Mouse (Mus musculus): ENCODE results near the gene Srrm2.

Srrm2 gene

DNA sequence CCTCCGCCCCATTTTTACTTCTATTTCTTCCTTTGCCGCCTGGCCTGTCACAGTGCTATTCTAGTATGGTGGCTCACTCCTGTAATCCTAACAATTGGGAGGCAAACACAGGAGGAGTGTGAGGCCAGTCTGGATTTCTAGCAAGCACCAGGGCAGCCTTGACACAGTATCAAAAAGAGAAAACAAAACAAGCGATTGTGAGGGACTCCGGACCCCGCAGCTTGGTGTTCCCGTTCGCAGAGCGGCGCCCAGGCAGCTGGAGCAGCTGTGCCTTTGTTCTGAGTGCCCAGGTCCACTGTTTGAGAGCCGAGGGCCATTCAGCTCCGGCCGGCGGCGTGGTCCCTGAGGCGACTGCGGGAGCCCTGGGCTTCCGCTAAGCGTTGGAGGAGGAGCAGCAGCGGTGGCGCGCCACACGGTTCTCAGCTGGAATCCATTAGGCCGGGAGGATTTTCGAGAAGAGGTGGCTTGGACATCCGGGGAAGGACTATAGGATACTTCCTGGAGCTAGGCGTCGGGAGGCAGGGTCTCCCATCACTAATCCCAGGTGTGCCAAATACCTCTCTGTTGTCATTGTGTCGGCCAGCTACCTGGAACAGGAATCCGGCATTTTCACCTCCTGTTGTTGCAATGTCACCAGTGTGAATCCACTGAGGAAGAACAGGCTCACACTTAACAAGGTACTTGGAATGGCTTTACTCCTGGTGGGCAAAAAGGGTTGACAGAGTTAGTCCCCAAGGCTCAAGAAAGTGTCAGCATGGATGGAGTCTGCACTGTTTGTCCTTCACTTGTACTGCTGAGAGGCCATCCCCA, at the start of gene Srrm2:
Gene Srrm2, plus strand, starts transcription at position 264 of the 810 bp plus-strand sequence.
- peak; percentile 49 to 54 for DNase-seq (ENCODE audit: low spot score in 2 of 2)

DNA sequence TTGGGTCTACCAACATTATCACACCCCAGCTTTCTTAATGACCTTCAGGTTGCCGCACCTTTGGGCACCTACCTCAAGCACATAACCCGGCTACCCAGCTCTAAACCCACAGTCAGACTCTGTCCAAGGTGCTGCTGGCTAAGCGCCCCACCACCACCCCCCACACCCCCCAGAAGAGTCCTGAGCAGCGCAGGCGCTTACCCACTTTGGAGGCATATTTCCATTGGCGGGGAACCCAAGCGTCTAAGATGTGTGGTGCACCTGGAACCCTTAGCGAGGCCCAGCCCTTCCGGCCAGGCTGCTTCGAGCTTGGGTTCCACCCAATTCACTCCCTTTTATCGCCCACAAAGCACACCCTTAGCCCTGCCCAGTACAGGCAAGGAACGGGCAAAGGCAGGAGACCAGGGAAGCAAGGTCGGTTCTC, 49.7 kb upstream of the Srrm2 start, which contains the start of gene Paqr4:
Gene Paqr4, minus strand, starts transcription at position 270 of the 424 bp plus-strand sequence.
- DNase-seq (ENCODE audit: low spot score in 2 of 2) = no peak

DNA sequence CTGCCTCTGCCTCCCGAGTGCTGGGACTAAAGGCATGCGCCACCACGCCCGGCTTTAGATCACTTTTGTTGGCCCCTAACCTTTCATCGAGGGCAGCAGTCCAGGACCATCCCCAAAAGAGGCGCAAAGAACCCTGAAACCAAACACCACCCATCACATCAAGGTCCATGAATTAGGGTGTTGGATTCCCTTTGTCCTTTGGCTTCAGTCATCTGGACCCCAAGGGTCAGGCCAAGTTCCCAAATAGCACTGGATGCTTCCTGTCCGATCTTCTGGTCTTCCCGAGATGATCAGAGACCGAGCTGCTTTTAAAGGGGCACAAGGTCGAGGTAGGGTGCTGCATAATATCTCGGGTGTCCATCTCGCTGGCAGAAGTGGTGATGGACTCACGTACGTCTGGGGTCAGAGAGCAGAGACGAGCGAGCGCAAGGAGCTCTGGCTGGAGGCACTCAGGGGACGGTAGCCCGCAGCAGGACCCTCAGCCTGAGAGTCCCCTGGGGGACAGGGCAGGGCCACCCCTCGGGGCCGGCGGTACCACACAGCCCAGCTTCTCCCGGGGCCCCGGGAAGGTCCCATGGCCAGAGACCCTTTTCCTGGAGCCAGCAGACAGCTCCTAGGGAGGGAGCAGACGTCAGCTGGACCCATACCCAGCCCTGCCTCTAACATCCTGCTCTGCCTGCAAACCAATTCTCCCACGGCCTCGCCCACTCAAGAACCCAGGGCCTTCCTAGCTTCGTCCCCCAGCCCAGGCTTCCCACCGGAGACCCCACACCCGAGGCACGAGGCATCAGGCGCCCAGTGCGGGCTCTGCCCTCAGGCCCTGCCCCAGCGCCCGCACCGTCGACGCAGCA, 48.7 kb upstream of the Srrm2 start:
- no peak for DNase-seq (ENCODE audit: low spot score in 2 of 2)

DNA sequence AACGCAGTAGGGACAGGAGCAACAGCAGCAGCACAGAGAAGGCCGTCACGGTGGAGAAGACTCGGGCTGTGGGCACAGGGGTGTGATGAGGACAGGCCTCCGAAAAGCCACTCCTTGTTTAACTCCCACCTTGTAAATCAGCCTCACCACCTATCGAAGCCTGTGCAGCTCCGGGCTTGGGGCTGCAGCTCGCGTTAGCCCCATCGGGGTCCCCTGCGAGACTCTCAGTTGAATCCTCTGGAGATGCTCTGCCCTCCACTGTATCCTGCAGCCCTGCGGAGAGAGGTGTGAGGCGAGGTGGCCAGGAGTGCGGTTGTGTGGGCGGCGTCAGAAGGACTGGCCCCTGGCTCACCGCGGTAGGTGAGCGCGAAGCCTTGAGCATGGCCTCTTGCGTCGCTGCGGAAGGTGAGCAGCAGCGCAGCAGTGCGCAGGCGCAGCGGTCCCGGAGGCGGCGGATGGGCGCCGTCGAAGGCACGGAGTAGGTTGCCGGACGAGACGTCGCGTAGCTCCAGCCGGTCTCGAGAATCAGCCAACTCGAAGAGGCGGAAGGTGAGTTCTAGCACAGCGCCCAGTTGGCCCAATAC, 48.0 kb upstream of the Srrm2 start:
- no peak for DNase-seq (ENCODE audit: low spot score in 2 of 2)

DNA sequence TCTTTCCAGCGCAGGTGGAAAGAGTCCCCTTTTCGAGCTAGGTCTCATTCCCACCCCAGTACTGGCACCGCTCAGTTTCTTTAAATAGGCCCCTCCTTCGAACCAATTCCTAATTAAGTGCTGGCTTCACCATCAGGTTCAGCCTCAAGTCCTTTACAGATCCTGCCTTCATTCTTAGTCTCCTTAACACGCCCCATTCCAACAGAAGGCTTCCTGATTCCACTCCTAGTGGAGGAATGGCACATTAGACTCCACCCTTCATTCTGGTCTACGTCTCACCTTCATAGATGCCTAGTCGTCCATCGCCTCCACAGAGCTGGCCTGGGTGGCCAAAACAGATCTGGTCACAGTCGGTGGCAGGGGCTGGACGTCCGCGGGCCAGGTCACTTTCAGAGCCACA, 47.4 kb upstream of the Srrm2 start:
- no peak for DNase-seq (ENCODE audit: low spot score in 2 of 2)

DNA sequence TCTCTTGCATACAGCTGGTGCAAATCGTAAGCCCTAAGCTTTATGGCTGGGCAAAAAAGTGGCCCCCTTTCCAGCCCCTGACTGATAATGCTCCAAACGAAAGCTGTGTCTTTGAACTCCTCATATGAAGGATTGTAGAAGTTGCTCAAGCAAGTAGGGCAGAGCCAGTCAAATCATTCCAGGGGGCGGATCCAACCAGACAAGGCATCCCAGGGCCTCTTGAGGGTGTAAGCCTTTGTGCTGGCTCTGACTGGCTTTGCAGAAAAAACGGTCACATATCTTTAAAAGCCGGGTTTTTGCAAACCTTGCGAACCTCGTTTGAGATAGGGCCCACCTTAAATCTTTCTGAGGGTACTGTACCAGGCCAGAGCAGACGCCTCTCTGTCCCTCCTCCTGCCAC, 46.3 kb upstream of the Srrm2 start:
- no peak for DNase-seq (ENCODE audit: low spot score in 2 of 2)

DNA sequence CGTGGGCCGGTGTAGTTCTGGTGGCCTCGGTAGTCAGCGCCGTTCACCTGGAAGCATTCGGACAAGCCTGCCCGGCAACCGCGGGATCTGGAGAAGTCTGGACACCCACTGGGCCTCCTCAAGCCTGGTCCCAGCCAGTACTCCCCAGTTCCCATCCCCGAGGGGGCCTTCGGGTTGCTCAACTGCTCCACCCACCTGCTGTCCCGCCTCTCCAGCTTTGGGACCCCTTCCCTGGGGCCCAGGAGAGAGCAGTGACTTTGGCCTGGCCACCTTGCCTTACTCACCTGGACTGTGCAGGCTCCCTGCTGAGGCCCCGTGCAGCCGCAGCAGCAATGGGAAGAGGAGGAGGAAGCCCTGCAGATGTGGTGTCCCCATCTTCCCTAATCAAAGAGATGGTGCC, 45.7 kb upstream of the Srrm2 start:
- no peak for DNase-seq (ENCODE audit: low spot score in 2 of 2)

DNA sequence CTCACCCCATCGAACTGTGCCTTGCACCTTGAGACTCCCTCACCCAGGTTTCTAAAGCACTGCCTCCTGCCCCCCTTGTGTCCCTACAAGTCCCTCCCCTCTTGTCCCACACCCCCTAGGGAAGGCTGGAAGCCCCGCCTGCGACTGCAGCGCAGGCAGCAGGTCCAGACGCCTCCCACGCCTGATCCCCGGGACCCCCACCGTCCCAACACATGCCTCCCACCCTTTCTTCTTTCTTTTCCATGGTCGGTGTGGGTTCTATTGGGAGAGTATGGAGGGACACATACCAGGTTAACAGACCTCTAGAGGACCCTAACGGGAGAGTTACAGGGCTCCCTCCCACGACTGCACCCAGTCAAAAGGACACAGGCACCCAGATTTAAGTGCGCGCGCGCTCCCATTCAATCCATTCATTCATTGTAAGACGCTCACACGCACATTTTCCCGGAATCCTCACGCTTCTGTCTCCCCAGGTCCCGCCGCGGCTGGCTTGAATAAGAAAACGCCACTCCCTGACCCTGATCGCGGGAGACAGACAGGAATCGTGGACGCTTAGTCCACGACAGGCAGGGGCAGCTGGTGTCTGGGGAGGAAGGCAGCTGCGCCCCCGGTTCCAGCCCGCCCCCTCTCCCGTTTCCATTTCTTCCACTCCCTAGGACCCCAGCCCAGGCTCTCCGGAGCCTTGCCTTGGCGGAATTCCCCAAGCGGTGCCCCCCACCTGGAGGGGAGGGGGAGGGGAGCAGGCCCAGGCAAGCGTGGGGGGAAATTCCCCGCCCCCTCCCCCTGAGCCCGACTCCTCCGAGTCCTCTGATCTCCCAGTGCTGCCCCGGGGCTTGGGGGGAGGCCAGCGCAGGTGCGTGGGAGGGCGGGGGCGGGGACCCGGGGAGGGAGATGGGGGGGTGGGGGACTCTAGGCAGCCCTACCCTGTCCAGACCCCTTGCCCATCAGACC, 44.8 kb upstream of the Srrm2 start, which contains the start of gene Kremen2:
Gene Kremen2, minus strand, starts transcription at position 533 of the 951 bp plus-strand sequence.
- DNase-seq (ENCODE audit: low spot score in 2 of 2) = no peak

DNA sequence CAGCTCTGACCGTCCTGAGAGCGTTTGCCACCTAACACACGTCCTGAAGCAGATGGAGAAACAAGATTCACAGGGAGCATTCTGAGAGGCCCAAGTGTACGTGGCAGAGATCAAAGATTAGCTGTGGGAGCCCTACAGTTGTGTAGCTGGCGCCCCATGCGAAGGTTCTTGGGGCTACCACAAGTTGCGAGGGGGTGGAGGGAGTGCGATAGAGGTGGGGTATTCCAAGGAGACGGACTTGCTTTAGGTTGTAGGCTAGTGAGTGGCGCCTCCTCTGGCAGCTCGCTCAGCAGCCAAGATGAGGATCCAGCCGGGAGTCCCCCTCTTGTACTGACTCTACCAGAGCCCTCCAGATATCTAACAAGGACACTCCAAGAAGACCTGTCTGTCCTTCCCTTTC, 44.0 kb upstream of the Srrm2 start:
- DNase-seq (ENCODE audit: low spot score in 2 of 2) = no peak

DNA sequence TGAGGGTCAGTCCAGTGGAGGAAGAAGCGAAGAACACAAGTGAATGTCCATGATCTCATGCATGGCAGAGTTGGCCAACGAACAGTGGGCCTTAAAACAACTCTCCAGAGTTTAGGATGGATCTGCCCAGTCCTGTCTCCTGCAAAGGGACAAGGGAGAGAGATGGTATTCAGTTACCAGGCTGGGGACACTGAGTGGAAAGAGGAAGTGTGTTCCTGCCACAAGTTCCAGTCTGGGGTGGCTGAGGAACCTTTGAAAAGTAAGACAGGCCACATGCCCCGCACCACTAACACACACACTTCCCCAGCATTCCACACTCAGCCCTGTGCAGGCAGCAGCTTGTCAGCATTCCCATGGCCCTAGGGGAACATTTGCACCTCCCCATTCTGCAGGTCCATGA, 43.6 kb upstream of the Srrm2 start:
- DNase-seq (ENCODE audit: low spot score in 2 of 2) = no peak

DNA sequence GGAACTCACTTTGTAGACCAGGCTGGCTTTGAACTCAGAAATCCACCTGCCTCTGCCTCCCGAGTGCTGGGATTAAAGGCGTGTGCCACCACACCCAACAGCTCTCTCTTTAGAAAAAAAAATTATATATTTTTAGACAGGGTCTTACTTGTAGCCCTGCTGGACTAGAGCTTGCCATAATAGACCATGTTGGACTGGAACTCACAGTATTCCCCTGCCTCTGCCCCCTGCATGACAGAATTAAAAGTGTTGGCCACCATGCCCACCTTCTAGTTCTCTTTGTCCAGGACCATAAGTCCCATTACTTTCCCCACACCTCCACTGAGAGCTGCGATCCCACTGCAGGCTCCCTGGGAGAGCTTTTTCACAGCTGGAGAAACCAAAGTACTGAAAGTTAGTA, 42.9 kb upstream of the Srrm2 start:
- DNase-seq (ENCODE audit: low spot score in 2 of 2) = no peak

DNA sequence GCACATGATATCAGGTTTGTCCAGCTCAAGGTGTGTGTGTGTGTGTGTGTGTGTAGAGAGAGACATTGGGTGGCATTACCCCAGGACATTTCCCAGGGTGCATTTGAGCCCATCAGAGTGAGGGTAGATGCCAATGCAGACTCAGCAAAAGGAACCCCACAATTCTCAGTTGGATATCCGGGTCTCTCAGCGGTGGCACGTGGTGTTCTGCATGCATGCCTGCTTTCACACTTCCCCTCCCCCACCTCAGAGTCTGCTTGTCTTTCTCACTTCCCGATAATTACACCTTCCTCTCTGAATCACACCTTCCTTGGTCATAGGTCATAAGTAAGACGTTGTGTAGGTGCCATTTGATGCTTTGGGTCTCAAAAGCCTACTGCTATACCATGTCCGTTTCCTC, 42.3 kb upstream of the Srrm2 start:
- no peak for DNase-seq (ENCODE audit: low spot score in 2 of 2)

DNA sequence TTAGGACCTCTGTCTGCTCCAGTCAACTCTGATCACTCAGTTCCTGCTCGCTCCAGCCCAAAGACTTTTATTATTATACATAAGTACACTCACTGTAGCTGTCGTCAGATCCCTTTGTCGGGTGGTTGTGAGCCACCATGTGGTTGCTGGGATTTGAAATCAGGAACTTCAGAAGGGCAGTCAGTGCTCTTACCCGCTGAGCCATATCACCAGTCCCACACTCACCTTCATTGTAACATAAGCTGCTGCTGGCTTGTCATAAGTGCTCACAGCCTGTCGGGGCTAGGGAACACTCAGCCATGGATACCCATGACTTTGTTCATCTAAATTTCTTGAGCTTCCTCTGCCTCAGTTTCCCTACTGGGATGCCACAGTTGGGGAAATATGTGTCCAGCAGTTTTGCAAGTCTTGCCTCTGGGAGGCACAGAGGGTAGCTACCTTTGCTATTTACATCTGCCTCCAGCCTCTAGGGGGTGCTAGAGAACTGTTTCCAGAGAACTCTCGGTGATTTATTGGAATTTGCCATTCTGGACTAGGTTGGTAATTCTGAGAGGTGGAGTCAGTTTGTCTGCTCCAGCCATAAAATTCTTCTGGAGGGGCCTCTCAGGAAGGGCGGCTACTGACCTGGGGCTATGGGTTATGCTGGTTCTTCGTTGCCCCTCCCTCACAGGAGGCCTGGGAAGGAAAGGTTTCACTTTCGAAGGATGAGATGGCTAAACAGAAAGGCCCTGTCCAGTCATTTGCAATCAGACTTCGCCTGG, 41.5 kb upstream of the Srrm2 start:
- peak; percentile 66 to 79 for DNase-seq (ENCODE audit: low spot score in 2 of 2)

DNA sequence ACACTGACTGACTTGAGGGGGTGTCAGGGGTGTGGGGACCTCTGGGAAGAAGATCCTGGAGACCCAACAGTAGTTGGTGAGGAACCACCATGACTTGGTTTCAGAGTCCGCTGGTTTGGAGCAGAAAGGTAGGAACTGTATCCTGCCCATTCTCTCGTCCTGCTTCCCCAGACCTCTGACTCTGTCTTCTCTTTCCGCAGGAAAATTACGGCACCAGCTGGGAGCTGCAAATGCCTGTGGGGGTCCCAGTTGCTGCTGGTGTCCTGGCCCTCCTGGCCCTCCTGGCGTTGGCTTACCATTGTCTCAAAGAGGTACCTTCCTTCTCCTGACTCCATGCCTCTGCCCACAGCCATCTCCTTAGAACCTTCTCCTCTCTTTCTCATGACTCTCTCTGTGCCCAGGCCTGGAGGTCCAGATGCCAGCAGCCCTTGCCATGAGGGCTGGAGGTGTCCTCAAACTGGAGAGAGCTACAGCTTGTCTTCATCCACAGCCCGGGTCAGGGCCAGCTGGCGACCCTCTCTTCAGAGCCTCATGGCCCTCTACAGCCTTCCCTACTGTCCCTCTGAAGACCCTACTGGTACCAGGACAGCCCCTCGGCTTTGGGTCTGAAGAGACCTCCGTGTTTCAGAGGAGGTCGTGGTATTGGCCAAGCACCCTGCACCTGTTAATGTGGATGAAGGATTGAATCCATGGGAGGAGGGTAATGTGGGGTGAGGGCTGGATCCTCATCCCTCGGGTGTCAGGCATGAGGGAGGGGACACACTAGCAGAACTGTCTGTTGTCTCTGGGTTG, 40.7 kb upstream of the Srrm2 start:
- DNase-seq (ENCODE audit: low spot score in 2 of 2) = no peak

DNA sequence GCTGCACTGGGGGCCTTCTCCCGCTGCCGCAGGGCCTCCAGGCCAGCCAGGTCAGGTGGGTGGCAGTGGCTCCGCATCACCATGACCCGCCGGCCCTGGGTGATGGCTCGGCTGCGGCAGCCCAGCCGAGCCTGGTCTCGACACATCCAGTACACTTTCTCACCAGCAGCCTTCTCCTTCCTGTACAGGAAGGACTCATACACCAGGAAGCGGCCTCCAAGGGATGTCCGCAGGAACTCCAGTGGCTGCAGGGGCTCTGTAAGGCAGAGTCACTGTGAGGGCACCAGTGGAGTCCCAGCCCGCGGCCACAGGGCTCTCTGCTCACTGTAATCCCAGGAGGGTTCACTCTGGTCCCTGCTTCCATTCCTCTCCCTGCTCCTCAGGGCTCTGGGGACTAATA, 34.6 kb upstream of the Srrm2 start:
- DNase-seq (ENCODE audit: low spot score in 2 of 2) = no peak

DNA sequence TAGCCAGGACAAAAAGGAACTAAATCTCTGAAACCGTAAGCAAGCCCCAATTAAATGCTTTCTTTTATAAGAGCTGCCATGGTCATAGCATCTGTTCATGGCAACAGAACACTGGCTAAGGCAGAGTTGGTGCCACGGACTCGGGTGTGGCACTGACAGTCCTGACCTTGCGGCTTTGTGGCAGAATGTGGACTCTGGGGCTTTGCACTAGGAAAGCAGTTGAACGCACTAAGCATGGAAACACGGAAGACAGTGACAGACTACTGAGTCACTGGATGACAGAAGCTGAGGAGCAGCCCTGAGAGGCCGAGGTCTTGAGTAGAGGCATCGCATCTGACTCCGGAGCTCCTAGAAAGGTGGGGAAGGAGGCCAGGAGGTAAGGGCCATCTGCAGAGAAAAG, 32.8 kb upstream of the Srrm2 start:
- DNase-seq (ENCODE audit: low spot score in 2 of 2) = no peak

DNA sequence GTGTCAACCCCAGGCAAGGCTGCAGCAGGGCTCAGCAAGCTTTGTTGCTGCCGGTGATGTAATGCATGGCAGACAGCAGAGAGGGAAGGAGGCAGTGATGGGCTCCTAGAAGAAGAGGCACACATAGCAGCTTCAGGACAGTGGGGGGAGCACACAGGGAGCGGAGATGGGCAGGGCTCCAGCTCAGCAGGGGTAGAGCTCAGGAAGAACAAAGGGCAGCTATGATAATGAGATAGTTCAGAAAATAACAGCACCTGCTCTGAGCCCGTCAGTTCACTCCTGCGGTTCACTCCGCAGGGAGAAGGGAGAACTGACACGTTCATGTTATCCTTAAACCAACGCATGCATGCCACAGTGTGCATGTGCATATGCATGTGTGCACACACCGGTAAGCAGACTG, 31.5 kb upstream of the Srrm2 start:
- DNase-seq (ENCODE audit: low spot score in 2 of 2) = no peak

DNA sequence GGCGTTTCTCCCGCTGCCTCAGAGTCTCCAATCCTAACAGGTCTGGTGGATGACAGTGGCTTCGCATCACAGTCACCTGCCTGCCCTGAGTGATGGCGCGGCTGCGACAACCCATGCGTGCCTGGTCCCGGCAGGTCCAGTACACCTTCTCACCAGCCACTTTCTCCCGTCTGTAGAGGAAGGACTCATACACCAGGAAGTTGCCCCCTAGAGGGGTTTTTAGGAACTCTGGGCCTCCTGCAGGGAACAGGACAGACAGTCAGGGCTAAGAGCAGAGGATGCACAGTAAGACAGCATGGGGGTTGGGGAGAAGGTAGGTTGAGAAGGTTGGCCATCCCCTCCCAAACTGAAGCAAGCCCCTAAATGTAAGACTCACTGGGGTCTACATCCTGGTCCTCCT, 30.1 kb upstream of the Srrm2 start:
- no peak for DNase-seq (ENCODE audit: low spot score in 2 of 2)

DNA sequence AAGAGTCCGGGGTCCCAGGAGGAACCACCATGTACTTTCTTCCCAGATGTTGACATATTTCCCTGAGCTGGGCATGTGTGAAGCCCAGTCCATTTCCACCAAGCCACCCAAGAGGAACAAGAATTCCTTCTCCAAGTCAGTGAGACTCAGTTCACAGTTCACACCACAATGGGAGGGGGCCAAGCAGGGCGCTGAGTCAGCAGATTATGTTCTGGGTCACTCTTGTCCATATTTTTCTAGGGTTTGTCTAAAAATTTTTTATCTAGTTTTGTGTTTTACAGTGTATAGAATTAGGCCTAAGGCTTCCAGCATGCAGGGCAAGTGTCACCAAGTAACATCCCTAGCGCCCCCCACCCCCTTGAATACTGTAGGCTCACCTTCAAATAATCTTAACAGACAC, 29.2 kb upstream of the Srrm2 start:
- no peak for DNase-seq (ENCODE audit: low spot score in 2 of 2)

DNA sequence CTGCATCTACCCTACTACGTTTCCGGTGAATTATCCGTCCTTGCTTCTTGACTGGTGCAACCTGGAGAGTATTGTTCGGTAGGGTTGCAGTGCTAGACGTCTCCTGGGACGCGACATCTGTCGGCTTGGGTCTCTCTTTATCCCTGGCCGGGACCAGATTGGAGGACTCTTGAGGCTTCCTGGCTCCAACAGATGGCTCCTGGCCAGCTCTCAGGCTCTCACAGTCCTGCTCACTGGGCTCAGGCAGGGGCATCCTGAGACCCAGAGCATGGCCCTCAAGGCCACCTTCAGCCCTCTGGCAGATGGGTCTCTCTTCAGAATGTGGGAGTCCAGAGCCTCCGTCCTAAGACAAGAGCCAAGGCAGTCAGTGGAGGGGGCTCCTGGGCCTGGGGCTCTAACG, 27.4 kb upstream of the Srrm2 start:
- no peak for DNase-seq (ENCODE audit: low spot score in 2 of 2)

Measured in frontal cortex, postnatal 36 days (tissue).